In genomic region chr2:116010469-116010868, GRCm38 (mm10) we compare ENCODE assay signal across 13 mouse cellular contexts. TPM values are rescaled to one million over a fixed set of nuclear protein-coding genes. Genes with fewer than 3 reads are reported as not detected.
A peak's percentile ranks its signal among the peaks of the same experiment; 100 is the strongest.
DNase-seq lines count a peak whose midpoint lies in the region; ATAC-seq lines count a peak whose summit lies in the region.
"Had no signal": no experiment of that assay in that cellular context is flagged by ENCODE, and none has a peak within 500 bp of the region (broad histone marks: within the 10 kb centered on the region; RNA-seq: fewer than 3 reads in every experiment).

No protein-coding gene starts in this region.

- no peak overlapping the region for H3K4me3 ChIP-seq in heart, embryonic 11.5 days (ENCODE audit: low read depth, low read length)
- no peak overlapping the region for H3K4me3 ChIP-seq in kidney, embryonic 15.5 days (replicated peaks)
- no peak overlapping the region for H3K4me3 ChIP-seq in midbrain, embryonic 13.5 days (replicated peaks)
- H3K4me3 ChIP-seq: limb, embryonic 12.5 days had no signal

- peaks cover 23% of the 10 kb centered on the region for H3K4me1 ChIP-seq in heart, embryonic 11.5 days (ENCODE audit: control insufficient read depth, insufficient read depth, low read length)
- H3K4me1 ChIP-seq in kidney, embryonic 15.5 days = peaks cover 30% of the 10 kb centered on the region
- peaks cover 28% of the 10 kb centered on the region for H3K4me1 ChIP-seq in midbrain, embryonic 13.5 days (replicated peaks)

- H3K27ac ChIP-seq in heart, embryonic 11.5 days (ENCODE audit: low read depth, low read length) = 0 out of 2 replicates have a peak overlapping the region, but pooled peaks have one; percentile 46
- peak overlapping the region; percentile 52 for H3K27ac ChIP-seq in kidney, embryonic 15.5 days
- H3K27ac ChIP-seq in midbrain, embryonic 13.5 days = peak overlapping the region; percentile 87
- H3K27ac ChIP-seq: limb, embryonic 12.5 days had no signal

- H3K9ac ChIP-seq in heart, embryonic 11.5 days (ENCODE audit: low read depth, low read length) = no peak overlapping the region
- no peak overlapping the region for H3K9ac ChIP-seq in kidney, embryonic 15.5 days
- no peak overlapping the region for H3K9ac ChIP-seq in midbrain, embryonic 13.5 days (replicated peaks)
- H3K9ac ChIP-seq: limb, embryonic 12.5 days had no signal

- no peak for DNase-seq in heart, postnatal 4 days
- no peak for DNase-seq in kidney, adult 8-10 months
- DNase-seq in embryo, embryonic 9.5 days (ENCODE audit: extremely low spot score) = peak; percentile 53
- no peak for DNase-seq in thymus, postnatal 36 days
- no peak for DNase-seq in right cerebral cortex, adult 18-20 months
- DNase-seq: adrenal gland, postnatal 36 days; kidney, postnatal 10 days; retina, postnatal 1 day; spleen, adult 18-20 months had no signal

- WGBS in heart, embryonic 11.5 days (ENCODE audit: insufficient replicate concordance) = 7% methylated on average over 6 of the region's 6 CpGs
- WGBS in kidney, embryonic 15.5 days = 21% methylated on average over 6 of the region's 6 CpGs
- WGBS in midbrain, embryonic 13.5 days = 10% methylated on average over 6 of the region's 6 CpGs

- ATAC-seq in heart, embryonic 11.5 days (replicated peaks; ENCODE audit: insufficient number of reproducible peaks, low FRiP score, low TSS enrichment) = no peak
- peak; percentile 72; the same call in 1 of the 2 replicates for ATAC-seq in kidney, embryonic 15.5 days (replicated peaks; ENCODE audit: low FRiP score)
- ATAC-seq in midbrain, embryonic 13.5 days = no peak

- H3K27me3 ChIP-seq in heart, embryonic 11.5 days (ENCODE audit: control insufficient read depth, insufficient read depth, low read length) = no peaks in the 10 kb centered on the region
- H3K27me3 ChIP-seq in kidney, embryonic 15.5 days = no peaks in the 10 kb centered on the region
- peaks cover 42% of the 10 kb centered on the region for H3K27me3 ChIP-seq in midbrain, embryonic 13.5 days

- peaks cover 9% of the 10 kb centered on the region for H3K36me3 ChIP-seq in heart, embryonic 11.5 days (ENCODE audit: control insufficient read depth, insufficient read depth, low read length)
- peaks cover 37% of the 10 kb centered on the region for H3K36me3 ChIP-seq in kidney, embryonic 15.5 days
- no peaks in the 10 kb centered on the region for H3K36me3 ChIP-seq in midbrain, embryonic 13.5 days
- H3K36me3 ChIP-seq: limb, embryonic 12.5 days had no signal

- H3K9me3 ChIP-seq in heart, embryonic 11.5 days (replicated peaks; ENCODE audit: control insufficient read depth, low read length) = no peaks in the 10 kb centered on the region
- no peaks in the 10 kb centered on the region for H3K9me3 ChIP-seq in kidney, embryonic 15.5 days (replicated peaks)
- H3K9me3 ChIP-seq in midbrain, embryonic 13.5 days = no peaks in the 10 kb centered on the region
- H3K9me3 ChIP-seq: limb, embryonic 12.5 days had no signal

- H3K4me2 ChIP-seq in heart, embryonic 11.5 days = peak overlapping the region; percentile 22
- H3K4me2 ChIP-seq in kidney, embryonic 15.5 days = no peak overlapping the region; the same call in 1 of the 2 replicates
- H3K4me2 ChIP-seq in midbrain, embryonic 13.5 days (replicated peaks) = no peak overlapping the region
- H3K4me2 ChIP-seq: limb, embryonic 12.5 days had no signal

RNA-seq across cellular contexts. Expression of gene Meis2, which starts 55.2 kb away (rescaled TPM):
- 50.5 and 59.8 TPM in 2 replicates for polyA plus RNA-seq in heart, embryonic 11.5 days (2014; fragmentation: Nextera tagmentation; extraction: Ambion mirVana)
- total RNA-seq in heart, postnatal 4 days (2021) = 10 to 100 TPM; 33.2 to 36.6 TPM
- polyA plus RNA-seq in kidney, embryonic 15.5 days (2015; fragmentation: Nextera tagmentation; extraction: Ambion mirVana) = 85.5 and 94.3 TPM in 2 replicates
- 69.4 and 79.0 TPM in 2 replicates for polyA plus RNA-seq in midbrain, embryonic 13.5 days (2015; fragmentation: Nextera tagmentation; extraction: Ambion mirVana)
